Mouse (Mus musculus): ENCODE measurements around the gene Pin1.
"Not testable (repeated sequence)": the region's sequence is repeated elsewhere in the genome, so short reads cannot be mapped to it uniquely, and the experiment has no call there.

Gene Pin1

DNA sequence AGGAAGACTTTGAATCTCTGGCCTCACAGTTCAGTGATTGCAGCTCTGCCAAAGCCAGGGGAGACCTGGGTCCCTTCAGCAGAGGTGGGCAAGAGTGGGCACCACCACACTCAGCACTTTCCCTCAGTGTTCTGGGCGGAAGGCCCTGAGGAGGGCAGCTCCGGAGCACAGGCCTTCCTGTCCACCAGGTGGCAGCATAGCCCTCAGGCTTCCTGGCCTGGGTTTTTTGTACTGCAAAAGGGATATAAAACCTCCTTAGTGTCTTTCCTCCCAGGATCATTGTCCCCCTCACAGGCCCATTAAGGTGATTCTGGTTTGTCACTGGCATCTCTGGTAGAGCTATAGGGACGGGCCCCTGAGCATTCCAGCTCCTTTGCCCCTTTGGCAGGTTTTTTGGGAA lies 10.4 kb downstream of the Pin1 start:
- DNase-seq (ENCODE audit: low read depth, low spot score) = peak; percentile 85

DNA sequence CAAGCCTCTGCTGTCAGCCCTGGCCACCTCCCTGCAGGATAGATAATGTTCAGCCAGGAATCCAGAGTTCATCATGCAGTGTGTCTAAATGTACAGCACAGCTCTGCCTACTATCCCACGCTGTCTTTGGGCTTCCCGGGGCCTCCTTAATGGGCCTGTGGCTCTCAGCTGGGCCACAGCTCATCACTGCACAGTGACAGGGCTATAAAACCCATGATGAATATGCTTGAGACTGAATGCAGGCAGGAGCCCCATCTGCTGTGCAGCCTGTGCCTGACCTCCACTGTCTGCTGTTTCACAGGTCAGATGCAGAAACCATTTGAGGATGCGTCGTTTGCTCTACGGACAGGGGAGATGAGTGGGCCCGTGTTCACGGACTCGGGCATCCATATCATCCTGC lies 11.0 kb downstream of the Pin1 start:
- DNase-seq (ENCODE audit: low read depth, low spot score) = no peak

DNA sequence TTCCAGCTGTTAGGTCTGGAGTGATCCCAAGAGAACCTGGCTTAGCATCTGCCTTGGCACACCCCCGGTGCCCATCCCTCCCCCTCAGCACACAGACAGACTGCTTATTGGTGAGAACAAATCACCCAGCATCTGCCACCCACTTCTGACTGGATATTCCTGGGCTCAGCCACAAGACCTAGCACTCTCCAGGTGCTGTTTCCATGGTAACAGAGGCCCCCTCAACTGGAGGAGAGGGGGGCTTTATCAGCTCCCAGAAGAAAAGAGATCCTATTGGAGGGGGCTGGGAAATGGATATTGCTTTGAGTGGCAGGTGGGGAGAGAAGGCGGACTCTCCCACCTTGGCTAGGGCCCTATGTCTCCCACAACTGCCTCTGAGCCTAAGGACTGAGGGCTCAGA lies 12.1 kb downstream of the Pin1 start:
- DNase-seq (ENCODE audit: low read depth, low spot score) = peak; percentile 93

GRCm38 (mm10) chr9:20664366-20664765 lies 12.5 kb downstream of the Pin1 start:
- DNase-seq (ENCODE audit: low read depth, low spot score) = peak; percentile 84

DNA sequence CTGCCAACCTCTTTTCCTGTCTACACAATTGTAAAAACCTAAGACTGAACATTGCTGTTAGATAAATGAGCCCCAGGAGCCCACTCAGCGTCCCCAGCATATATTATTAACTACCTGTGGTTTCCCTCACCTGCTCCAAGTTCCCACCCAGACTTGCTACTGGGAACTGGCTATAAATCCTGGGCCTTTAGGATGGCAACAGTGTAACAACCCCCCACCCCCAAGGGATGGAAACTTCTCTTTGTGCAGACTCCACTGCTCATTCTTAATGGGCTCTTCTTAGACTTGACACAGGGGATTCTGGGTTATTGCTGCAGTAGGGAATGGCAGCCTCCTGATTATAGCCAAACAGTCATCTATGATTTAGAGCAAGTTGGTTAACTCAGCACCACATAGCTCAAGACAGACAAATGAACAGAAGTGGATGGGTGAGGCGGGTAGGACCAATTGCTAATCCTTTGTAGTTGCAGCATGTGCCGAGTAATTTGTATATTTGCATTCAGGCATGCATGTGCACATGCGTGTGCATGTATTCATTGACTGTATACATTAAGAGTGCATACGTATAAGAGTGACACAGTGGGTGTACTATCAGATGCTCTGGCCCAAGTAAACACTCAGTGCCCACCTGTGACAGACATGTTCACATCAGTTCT lies 13.2 kb downstream of the Pin1 start:
- no peak for DNase-seq (ENCODE audit: low read depth, low spot score)

- no peak for DNase-seq (ENCODE audit: low read depth, low spot score)
Observed at GRCm38 (mm10) chr9:20665925-20666324, 14.0 kb downstream of the Pin1 start.

DNA sequence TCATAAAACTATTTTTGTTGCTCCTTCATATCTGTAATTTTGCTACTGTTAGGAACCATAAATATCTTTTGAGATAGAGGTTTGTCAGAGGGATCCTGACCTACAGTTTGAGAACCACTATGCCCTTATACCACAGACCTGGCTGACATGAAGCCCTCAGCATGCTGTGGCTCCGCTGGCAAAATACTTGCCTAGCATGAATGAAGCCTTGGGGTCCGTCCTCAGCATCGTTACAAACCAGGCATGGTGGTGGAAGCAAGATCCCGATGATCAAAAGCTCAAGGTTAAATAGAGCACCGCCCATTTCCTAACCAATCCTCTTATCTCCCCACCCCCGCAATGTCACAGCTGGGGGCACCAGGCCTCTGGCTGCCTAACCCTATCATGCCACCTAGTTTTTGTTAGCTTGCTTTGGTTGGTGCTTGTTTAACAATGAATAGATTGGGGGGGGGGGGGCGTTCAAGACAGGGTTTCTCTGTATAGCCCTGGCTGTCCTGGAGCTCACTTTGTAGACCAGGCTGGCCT lies 14.7 kb downstream of the Pin1 start:
- no peak for DNase-seq (ENCODE audit: low read depth, low spot score)

- no peak for DNase-seq (ENCODE audit: low read depth, low spot score)
Observed at GRCm38 (mm10) chr9:20668065-20668464, 16.2 kb downstream of the Pin1 start.

DNA sequence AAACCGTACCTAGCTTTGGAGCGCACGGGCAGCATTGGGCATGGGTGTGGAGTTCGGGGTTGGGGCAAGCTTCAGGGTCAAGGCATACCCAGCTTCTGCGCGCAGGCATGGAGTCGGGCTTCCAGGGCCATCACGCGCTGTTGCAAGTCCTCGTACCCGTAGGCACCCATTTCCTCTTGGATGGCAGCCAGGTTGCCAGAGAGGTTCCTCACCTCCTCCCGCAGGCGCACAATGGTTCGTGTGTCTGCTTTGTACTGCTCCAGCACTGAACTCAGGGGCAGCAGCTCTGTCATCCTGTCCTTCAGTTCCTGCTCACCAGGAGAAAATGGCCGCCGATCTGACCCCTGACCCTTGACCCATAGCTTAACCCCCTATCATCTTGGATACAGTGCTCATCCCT lies 20.2 kb downstream of the Pin1 start:
- no peak for DNase-seq (ENCODE audit: low read depth, low spot score)

DNA sequence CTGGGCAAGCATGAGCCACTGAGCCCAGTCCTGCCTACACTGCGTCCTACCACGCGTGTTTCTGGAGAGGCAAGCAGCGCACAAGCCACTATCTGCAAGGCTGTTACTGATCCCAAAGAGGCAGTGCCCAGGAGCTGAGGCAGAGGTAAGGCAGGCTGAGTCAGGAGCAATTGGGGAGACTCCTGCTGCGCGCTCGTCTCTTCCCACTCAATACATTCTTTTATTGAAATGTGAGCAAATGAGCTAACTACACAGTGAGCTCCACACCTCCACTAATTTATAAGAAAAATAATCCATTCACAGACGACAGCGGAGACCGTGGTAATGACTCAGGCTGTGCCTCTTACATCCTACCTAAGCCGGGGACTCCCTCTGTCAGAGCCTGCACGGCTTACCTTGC lies 26.0 kb downstream of the Pin1 start:
- peak; percentile 74 for DNase-seq (ENCODE audit: low read depth, low spot score)

DNA sequence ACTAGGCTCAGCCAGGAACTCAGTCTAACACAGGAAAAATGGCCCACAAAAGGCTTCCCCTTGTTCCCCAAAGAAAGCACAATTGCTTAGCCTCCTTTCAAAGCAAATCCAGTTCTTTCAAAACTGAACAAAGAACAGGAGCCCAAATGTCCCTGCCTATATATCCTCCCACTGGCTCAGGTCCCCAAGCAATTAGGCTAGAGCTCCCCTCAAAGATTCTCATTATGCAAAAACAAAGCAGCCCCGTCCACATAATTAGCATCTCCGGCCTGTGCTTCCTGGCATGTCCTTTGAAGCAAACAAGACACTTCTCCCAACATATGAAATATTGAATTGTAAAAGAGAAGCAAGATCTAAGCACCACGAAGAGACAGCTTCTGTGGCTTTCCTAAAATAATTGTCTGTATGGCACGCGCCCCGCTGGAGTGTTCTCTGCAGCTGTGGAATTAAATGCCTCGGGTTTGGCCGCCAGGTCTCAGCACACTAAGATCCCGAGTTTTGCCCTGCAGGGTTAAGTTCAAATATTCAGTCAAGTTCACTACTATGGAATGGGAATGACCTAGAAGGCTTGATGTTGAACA lies 28.6 kb downstream of the Pin1 start:
- DNase-seq (ENCODE audit: low read depth, low spot score) = no peak

DNA sequence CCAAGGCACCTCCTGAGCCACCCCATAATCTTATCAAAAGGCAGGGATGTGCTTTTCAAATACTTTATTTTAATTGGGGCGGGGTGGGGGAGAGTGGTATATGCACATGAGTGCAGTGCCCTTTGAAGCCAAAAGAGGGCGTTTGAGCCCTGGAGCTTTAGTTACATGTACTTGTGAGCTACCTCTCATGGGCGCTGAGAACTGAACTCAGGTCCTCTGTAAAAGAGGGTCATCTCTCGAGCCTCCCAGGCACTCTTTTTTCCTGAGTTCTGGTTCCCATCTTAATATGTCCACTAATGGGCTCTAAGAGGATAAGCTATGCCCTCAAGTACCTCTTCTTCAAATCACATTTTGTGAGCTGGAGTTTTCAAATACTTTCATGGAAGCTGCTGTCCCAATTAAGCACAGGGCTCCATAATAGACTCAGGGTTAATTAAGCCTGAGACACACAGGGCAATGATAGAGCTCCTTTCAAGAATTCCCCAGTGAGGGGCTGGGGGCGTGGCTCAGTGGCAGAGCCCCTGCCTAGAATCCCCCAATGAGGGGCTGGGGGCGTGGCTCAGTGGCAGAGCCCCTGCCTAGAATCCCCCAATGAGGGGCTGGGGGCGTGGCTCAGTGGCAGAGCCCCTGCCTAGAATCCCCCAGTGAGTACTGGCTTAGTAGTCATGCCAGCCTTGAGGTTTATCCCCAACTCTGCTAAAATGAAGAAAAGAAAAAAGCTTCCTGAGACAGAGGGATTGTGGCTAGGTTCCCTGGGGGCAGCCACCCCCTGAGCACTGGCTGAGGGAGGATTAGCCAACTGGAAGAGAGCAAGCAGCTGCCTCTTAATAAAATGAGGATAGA lies 29.9 kb downstream of the Pin1 start:
- no peak for DNase-seq (ENCODE audit: low read depth, low spot score)

DNA sequence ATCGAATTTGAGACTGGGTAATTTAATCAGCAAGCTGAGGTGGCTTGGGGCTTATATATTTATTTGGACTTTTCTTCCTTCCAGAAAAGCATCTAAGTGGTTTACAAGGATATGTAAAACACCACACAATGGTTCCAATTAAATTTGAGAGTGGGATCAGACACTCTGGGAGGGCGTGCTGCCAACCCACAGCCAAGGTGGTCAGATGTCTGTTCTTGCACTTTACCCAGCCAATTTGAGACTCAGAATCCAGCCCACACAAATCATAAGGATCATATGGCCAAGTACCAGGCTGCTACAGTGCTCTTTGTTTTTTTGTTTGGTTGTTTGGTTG lies 30.5 kb downstream of the Pin1 start:
- peak; percentile 65 for DNase-seq (ENCODE audit: low read depth, low spot score)

DNA sequence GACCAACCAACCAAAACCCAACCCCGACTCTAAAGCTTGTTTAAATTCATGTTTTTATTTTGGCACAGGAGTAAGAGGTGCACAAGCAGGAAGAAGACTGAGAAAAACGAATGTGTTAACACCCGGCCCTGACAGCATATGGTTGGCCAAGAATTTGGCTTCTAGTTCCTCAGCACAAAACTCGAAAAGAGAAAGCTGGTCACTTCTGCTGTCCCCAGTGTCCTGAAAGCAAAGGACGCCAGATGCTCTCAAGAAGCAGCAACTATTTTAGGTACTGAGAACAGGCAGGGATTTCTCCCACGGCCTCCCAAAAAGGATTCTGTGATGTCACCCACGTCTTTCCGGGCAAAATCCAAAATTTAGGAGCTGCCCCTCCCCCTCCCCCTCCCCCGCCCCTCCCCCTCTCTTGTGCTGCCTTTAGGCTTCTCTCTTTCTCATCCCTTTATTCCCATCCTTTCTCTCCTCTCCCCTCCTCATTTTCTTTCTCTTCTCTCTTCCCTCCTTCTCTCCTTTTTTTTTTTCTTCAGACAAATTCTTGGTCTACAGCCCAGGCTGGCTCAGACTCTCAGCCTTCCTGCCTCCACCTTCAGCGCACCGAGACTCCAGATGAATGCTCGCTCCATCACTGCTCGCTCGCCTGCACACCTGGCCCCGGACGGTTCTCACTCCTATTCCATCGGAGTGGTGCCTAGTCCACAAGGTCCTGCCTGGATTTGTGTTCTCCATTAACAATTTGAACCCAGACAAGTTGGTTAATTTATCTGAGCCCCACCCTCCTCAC lies 33.4 kb downstream of the Pin1 start:
- DNase-seq (ENCODE audit: low read depth, low spot score) = peak; percentile 90

DNA sequence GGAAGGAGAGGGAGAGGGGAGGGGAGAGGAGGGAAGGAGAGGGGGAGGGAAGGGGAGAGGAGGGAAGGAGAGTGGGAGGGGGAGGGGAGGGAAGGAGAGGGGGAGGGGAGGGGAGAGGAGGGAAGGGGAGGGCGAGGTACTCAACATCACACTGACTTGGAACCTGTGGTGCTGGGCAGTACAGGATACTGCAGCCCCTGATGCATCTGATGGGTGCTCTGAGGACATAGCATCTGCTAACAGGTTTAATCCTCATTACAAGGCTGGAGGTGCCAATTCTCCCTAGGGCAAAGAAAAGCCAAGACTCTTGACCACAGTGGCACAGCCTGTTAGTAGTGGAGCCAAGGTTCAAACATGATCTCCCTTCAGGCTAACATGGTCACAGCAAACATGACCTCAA lies 37.5 kb downstream of the Pin1 start:
- DNase-seq (ENCODE audit: low read depth, low spot score) = no peak

GRCm38 (mm10) chr9:20689913-20690312 lies 38.0 kb downstream of the Pin1 start:
- no peak for DNase-seq (ENCODE audit: low read depth, low spot score)

GRCm38 (mm10) chr9:20690449-20690848 lies 38.6 kb downstream of the Pin1 start:
- not testable (repeated sequence) for DNase-seq (ENCODE audit: low read depth, low spot score)

GRCm38 (mm10) chr9:20692863-20693262 lies 41.0 kb downstream of the Pin1 start:
- DNase-seq (ENCODE audit: low read depth, low spot score) = peak; percentile 62

DNA sequence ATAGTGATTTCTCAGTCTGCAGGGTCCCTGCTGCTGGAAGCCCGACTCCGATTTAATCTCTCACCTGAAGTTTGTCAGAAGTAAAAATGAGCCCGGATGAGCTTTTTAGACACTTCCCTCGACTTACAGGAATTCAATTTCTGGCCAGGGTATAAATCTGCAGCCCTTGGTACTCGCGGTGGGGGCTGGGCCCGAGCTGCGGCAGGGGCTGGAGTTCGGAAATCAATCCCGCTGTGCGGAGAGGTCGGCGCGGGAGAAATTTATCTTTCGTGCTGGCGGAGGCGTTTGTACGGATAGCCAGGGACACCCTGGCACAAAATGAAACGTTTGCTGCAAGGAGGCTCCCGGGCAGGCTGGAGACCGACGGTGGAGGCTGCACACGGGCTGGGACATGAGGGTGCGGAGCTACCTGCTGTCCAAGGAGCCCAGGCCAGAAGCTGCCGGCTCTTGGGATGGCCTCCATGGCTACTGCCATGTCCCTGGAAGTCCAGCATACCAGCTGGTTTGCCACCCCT lies 42.9 kb downstream of the Pin1 start:
- DNase-seq (ENCODE audit: low read depth, low spot score) = no peak

- peak; percentile 56 for DNase-seq (ENCODE audit: low read depth, low spot score)
Observed at GRCm38 (mm10) chr9:20696107-20696712, 44.3 kb downstream of the Pin1 start.

GRCm38 (mm10) chr9:20697466-20697865 lies 45.6 kb downstream of the Pin1 start:
- no peak for DNase-seq (ENCODE audit: low read depth, low spot score)

Measured in brain, adult 2 months (tissue).